Mouse (Mus musculus) heart, postnatal 0 days (tissue): ENCODE measurements around the gene H2-Ke6.

Experiments
- CTCF ChIP-seq: IDR thresholded peaks from 2 replicates; pipeline ENCODE4 v1.5.1; 2016; ENCODE audit warnings: antibody characterized with exemption, control low read depth, low read depth
- EP300 ChIP-seq: IDR thresholded peaks from 2 replicates; pipeline ENCODE4 v1.6.1; 2016; ENCODE audit warnings: antibody characterized with exemption, low read depth

DNA sequence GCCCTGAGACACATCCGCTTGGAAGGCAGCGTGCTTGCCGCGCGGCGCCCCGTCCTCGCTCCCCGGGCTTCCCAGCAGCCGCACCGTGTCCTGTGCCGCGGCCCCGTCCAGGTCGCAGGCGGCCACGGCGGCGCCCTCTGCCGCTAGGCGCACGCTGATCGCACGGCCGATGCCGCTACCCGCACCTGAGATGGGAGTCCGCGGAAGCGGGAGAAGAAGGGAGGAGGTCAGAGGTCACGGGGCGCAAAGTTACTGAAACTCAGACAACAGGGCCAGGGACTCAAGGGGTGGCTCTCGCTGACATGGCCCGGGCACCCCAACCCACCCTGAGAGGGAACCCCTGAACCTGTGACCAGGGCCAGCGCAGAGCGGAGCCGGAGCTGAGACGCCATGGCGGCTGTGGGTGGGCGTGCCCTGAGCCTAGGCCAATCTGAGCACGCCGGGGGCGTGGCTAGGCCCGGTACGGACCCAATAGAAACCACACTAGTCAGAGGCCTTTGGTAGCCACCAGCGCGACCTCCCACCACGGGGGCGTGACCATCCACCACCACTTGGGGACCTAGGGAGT, at the start of gene H2-Ke6:
- TF ChIP-seq CTCF (no peak; the same call in 1 of the 2 replicates), EP300 (no peak)
